Mouse (Mus musculus) liver, embryonic 14.5 days (tissue): ENCODE data around the gene Trpm6. TPM values are rescaled to one million over a fixed set of nuclear protein-coding genes. Genes with fewer than 3 reads are reported as not detected.
"Not testable (repeated sequence)": the region's sequence is repeated elsewhere in the genome, so short reads cannot be mapped to it uniquely, and the experiment has no call there.

Experiments
- ATAC-seq: fragments of 200-750 bp; cut with Nextera tagmentation; 2 replicates; pipeline ENCODE4 v1.8.0; 2017; ENCODE audit warnings: moderate number of reproducible peaks, mild to moderate bottlenecking, moderate library complexity; ENCODE audit not compliant: insufficient read depth
- DNase-seq, 3 experiments: peaks; one replicate each; pipeline ENCODE4 v3.0.0-alpha.2; 2012 to 2013; ENCODE audit warnings: low read depth in 3 of 3, low spot score in 3 of 3
- H3K27ac ChIP-seq: fragments of 300-500 bp; sonication (generic); 2 replicates; pipeline ENCODE4 v1.5.1; 2014; ENCODE audit warnings: moderate library complexity, mild to moderate bottlenecking, control low read depth, inconsistent platforms
- H3K27me3 ChIP-seq: fragments of 300-500 bp; sonication (generic); 2 replicates; pipeline ENCODE4 v1.6.1; 2014; ENCODE audit warnings: mild to moderate bottlenecking, low read length, moderate library complexity; ENCODE audit not compliant: control insufficient read depth, insufficient read depth
- H3K36me3 ChIP-seq: fragments of 300-500 bp; sonication (generic); replicated peaks from 2 replicates; pipeline ENCODE4 v1.6.1; 2014; ENCODE audit warnings: low read depth; ENCODE audit not compliant: control insufficient read depth, insufficient read depth
- H3K4me1 ChIP-seq, 2 experiments: fragments of 200-500 bp in 1 of 2; fragments of 300-500 bp in 1 of 2; sonication (generic) in 1 of 2; replicated peaks; 2 replicates each; pipeline ENCODE4 v1.6.1; 2012 to 2014; ENCODE audit warnings: antibody characterized with exemption in 1 of 2, inconsistent platforms in 1 of 2, low read length in 1 of 2; ENCODE audit not compliant: control insufficient read depth in 2 of 2, insufficient read depth in 2 of 2
- H3K4me2 ChIP-seq: fragments of 300-500 bp; sonication (generic); 2 replicates; pipeline ENCODE4 v1.6.1; 2014; ENCODE audit warnings: low read depth, mild to moderate bottlenecking, control low read depth, moderate library complexity
- H3K4me3 ChIP-seq, 2 experiments: fragments of 200-500 bp in 1 of 2; fragments of 300-500 bp in 1 of 2; sonication (generic) in 1 of 2; 2 replicates each; pipeline ENCODE4 v1.5.1; 2012 to 2014; ENCODE audit warnings: low read depth in 2 of 2, low read length in 2 of 2, mild to moderate bottlenecking in 2 of 2, control low read depth in 1 of 2, inconsistent platforms in 1 of 2, moderate library complexity in 1 of 2; ENCODE audit not compliant: insufficient read depth in 1 of 2
- H3K9ac ChIP-seq: fragments of 300-500 bp; sonication (generic); replicated peaks from 2 replicates; pipeline ENCODE4 v1.6.1; 2014; ENCODE audit warnings: mild to moderate bottlenecking, control low read depth, moderate library complexity
- H3K9me3 ChIP-seq: fragments of 300-500 bp; sonication (generic); 2 replicates; pipeline ENCODE4 v1.6.1; 2016; ENCODE audit warnings: low read length, mixed read lengths; ENCODE audit not compliant: control insufficient read depth
- CTCF ChIP-seq: IDR thresholded peaks from 2 replicates; pipeline ENCODE4 v1.5.1; 2016; ENCODE audit warnings: antibody characterized with exemption, low read depth, control low read depth
- EP300 ChIP-seq: IDR thresholded peaks from 2 replicates; pipeline ENCODE4 v1.6.1; 2016; ENCODE audit warnings: antibody characterized with exemption, low read depth
- WGBS: fragments of 180-500 bp; shearing (Covaris S2); extraction: QIAGEN DNeasy Blood & Tissue Kit; methylation state at CpG from one replicate; pipeline ENCODE4 v1.1.7; 2014; ENCODE audit not compliant: insufficient replicate concordance; 5-methylcytosine and 5-hydroxymethylcytosine counted together
- polyA plus RNA-seq, 2 experiments: library from polyadenylated mRNA; depleted of rRNA in 1 of 2; stranded (reverse) in 1 of 2; unstranded in 1 of 2; fragments of >200 nt; fragmentation: Nextera tagmentation in 1 of 2; extraction: Ambion mirVana in 1 of 2; gene quantifications; 2 replicates each; pipeline versions ENCODE4 v1.2.1 to v1.2.3; 2012 to 2014

Trpm6 gene
- polyA plus RNA-seq, 2 experiments: 0.01 TPM; not detected in 1

DNA sequence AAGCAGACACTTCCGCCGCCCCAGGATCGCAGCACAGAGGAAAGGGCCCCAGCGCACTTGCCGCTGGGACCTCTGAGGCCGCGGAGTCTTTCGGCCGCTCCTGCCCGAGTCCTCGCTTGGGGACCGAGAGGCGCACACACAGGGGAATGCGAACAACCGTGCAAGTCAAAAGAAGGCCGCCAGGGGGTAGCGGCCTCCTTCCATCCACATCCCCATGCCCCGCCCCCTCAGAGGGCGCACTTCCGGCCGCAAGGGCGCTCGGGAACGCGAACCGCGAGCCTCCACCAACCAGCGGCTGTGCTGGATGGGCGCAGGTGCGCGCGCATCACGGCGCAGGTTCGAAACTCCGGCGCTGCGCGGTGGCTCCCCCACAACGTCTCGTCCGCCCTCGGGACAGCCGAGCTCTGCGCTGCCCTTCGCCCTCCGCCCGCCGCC, 36.9 kb upstream of the Trpm6 start, which contains the start of gene D030056L22Rik:
TSS of gene D030056L22Rik (plus strand) at position 328 of the 435 bp plus-strand sequence.
- under 1% methylated on average over 48 of the region's 49 CpGs for WGBS
- 0 out of 2 replicates have a peak, but pooled peaks have one; percentile 39 for TF ChIP-seq EP300
- peak; percentile 89 for TF ChIP-seq CTCF
- ATAC-seq: peak; percentile 94
- peaks cover 12% of the 10 kb centered on the region for H3K36me3 ChIP-seq
- peaks cover 17 to 24% of the 10 kb centered on the region in 2 experiments for H3K4me1 ChIP-seq
- peak within 1 kb of the TSS; percentile 99 for H3K9ac ChIP-seq
- peak within 1 kb of the TSS; percentile 87 for H3K4me2 ChIP-seq
- H3K4me3 ChIP-seq: peak within 1 kb of the TSS; percentile 89 to 95
- DNase-seq: peak; percentile 96 to 97 (median 96)
- H3K27ac ChIP-seq: peak within 1 kb of the TSS; percentile 98
- no peaks in the 10 kb centered on the region for H3K27me3 ChIP-seq
- no peaks in the 10 kb centered on the region for H3K9me3 ChIP-seq

DNA sequence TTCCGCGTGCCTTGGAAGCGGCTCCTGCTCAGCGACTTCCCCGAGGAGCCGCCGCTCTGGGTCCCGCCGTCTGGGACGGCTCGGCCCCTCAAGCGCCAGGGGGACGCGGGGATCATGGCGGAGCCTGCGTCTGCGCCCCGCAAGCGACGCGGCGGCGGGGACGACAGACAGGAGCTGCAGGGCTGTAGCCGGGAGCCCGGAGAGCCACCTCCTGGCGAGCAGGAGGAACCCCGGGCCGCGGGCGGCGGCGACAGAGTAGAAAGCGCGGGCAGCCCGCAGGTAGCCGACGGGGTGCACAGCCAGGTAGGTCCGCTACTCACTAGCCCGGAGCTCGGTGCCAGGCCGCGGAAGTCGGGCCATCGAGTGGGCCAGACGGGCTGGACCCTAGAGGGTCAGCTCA, 36.4 kb upstream of the Trpm6 start:
- under 1% methylated on average over 39 of the region's 46 CpGs for WGBS
- not testable (repeated sequence) for DNase-seq

GRCm38 (mm10) chr19:18716374-18716773, 33.4 kb upstream of the Trpm6 start:
- no peak overlapping the region; a peak in 1 of 4 replicates for H3K4me3 ChIP-seq
- 27% methylated on average over 1 of the region's 1 CpGs for WGBS

More for the DNA sequence above, 36.4 kb upstream of the Trpm6 start:
- H3K27me3 ChIP-seq, H3K9me3 ChIP-seq: not testable (repeated sequence)
- Histone ChIP-seq H3K4me3 (peak overlapping the region; percentile 89 to 95), H3K27ac (peak overlapping the region; percentile 58), H3K4me2 (peak overlapping the region; percentile 87), H3K4me1 (peaks cover 17 to 24% of the 10 kb centered on the region in 2 experiments), H3K9ac (peak overlapping the region; percentile 99), H3K36me3 (peaks cover 17% of the 10 kb centered on the region)
- ATAC-seq: peak; percentile 48

GRCm38 (mm10) chr19:18720337-18720736, 29.4 kb upstream of the Trpm6 start:
- no peak overlapping the region for H3K9ac ChIP-seq
- no peaks in the 10 kb centered on the region for H3K9me3 ChIP-seq
- no peak overlapping the region for H3K4me2 ChIP-seq
- no peak for DNase-seq
- no peak overlapping the region for H3K27ac ChIP-seq
- H3K4me1 ChIP-seq: peaks cover 2 to 5% of the 10 kb centered on the region in 2 experiments; a peak in 2 of 4 replicates
- no peak for TF ChIP-seq EP300
- no peak for TF ChIP-seq CTCF
- 76% methylated on average over 3 of the region's 3 CpGs for WGBS
- H3K36me3 ChIP-seq: peaks cover 22% of the 10 kb centered on the region
- no peaks in the 10 kb centered on the region for H3K27me3 ChIP-seq
- no peak for ATAC-seq
- H3K4me3 ChIP-seq: no peak overlapping the region

More at GRCm38 (mm10) chr19:18716374-18716773, 33.4 kb upstream of the Trpm6 start:
- H3K4me2 ChIP-seq: peak overlapping the region; percentile 87; the same call in 1 of the 2 replicates
- H3K27ac ChIP-seq: no peak overlapping the region
- DNase-seq: peak; percentile 58 to 70 (median 58)
- H3K4me1 ChIP-seq: peaks cover 17 to 24% of the 10 kb centered on the region in 2 experiments
- TF ChIP-seq CTCF: peak; percentile 79
- TF ChIP-seq EP300: no peak
- ATAC-seq: no peak
- no peak overlapping the region for H3K9ac ChIP-seq
- H3K27me3 ChIP-seq: no peaks in the 10 kb centered on the region
- H3K9me3 ChIP-seq: no peaks in the 10 kb centered on the region
- peaks cover 26% of the 10 kb centered on the region for H3K36me3 ChIP-seq

GRCm38 (mm10) chr19:18725186-18725585, 24.6 kb upstream of the Trpm6 start:
- H3K9ac ChIP-seq: no peak overlapping the region
- 31% methylated on average over 2 of the region's 2 CpGs for WGBS
- H3K27me3 ChIP-seq: no peaks in the 10 kb centered on the region
- no peaks in the 10 kb centered on the region for H3K9me3 ChIP-seq
- H3K4me3 ChIP-seq: no peak overlapping the region
- ATAC-seq: peak; percentile 65
- no peak for DNase-seq
- H3K27ac ChIP-seq: no peak overlapping the region
- H3K4me2 ChIP-seq: no peak overlapping the region
- no peaks in the 10 kb centered on the region for H3K36me3 ChIP-seq
- no peaks in the 10 kb centered on the region for H3K4me1 ChIP-seq
- TF ChIP-seq CTCF: peak; percentile 33
- TF ChIP-seq EP300: no peak
